Mouse (Mus musculus) thymus, adult 2 months (tissue): ENCODE measurements around the gene Myrip. TPM values are rescaled to one million over a fixed set of nuclear protein-coding genes. Genes with fewer than 3 reads are reported as not detected.

ENCODE experiments used
- DNase-seq: peaks from one replicate; pipeline ENCODE4 v3.0.0; 2021
- H3K27ac ChIP-seq: fragments of 200-500 bp; 2 replicates; pipeline ENCODE4 v1.5.1; 2012; ENCODE audit warnings: low read length, control low read depth; ENCODE audit not compliant: control insufficient read depth, insufficient read depth
- H3K27me3 ChIP-seq: fragments of 200-500 bp; 2 replicates; pipeline ENCODE4 v1.6.1; 2012; ENCODE audit warnings: mild to moderate bottlenecking, low read length, moderate library complexity, mixed read lengths; ENCODE audit not compliant: control insufficient read depth, insufficient read depth
- H3K36me3 ChIP-seq: fragments of 200-500 bp; 2 replicates; pipeline ENCODE4 v1.6.1; 2012; ENCODE audit warnings: mild to moderate bottlenecking, low read length, moderate library complexity; ENCODE audit not compliant: control insufficient read depth, insufficient read depth
- H3K4me1 ChIP-seq: fragments of 200-500 bp; replicated peaks from 2 replicates; pipeline ENCODE4 v1.6.1; 2012; ENCODE audit warnings: low read length; ENCODE audit not compliant: control insufficient read depth, insufficient read depth
- H3K4me3 ChIP-seq: fragments of 200-500 bp; 2 replicates; pipeline ENCODE4 v1.5.1; 2012; ENCODE audit warnings: mild to moderate bottlenecking, low read length, control low read depth, moderate library complexity; ENCODE audit not compliant: control insufficient read depth, insufficient read depth
- CTCF ChIP-seq: fragments of 200-500 bp; IDR thresholded peaks from 2 replicates; pipeline ENCODE4 v1.5.1; 2012; ENCODE audit warnings: mild to moderate bottlenecking, control low read depth, low read length, moderate library complexity, borderline replicate concordance; ENCODE audit not compliant: control insufficient read depth, poor library complexity, insufficient read depth; ENCODE audit errors: extremely low read depth
- POLR2A ChIP-seq: fragments of 200-500 bp; IDR thresholded peaks from 2 replicates; pipeline ENCODE4 v1.6.1; 2012; ENCODE audit warnings: mild to moderate bottlenecking, low read length, control low read depth, moderate library complexity; ENCODE audit not compliant: control insufficient read depth, poor library complexity, insufficient read depth; ENCODE audit errors: extremely low read depth
- WGBS: fragments of 180-500 bp; shearing (Covaris S2); methylation state at CpG from one replicate; pipeline ENCODE4 v1.1.7; 2018; 5-methylcytosine and 5-hydroxymethylcytosine counted together
- polyA plus RNA-seq: library from polyadenylated mRNA; depleted of rRNA; stranded (reverse); fragments of >200 nt; gene quantifications from 2 replicates; pipeline ENCODE4 v1.2.3, GENCODE M21; 2012

The Myrip gene
- polyA plus RNA-seq, 1 experiment, result 1.5 TPM

- H3K4me3 ChIP-seq, result no peak overlapping the region
- no peaks in the 10 kb centered on the region for H3K36me3 ChIP-seq
- no peak overlapping the region for H3K27ac ChIP-seq
- no peaks in the 10 kb centered on the region for H3K4me1 ChIP-seq
- no peaks in the 10 kb centered on the region for H3K27me3 ChIP-seq
- WGBS, result 91% methylated on average over 4 of the region's 4 CpGs
- no peak for TF ChIP-seq CTCF
- no peak for TF ChIP-seq POLR2A
- DNase-seq, result no peak
These were observed 47.8 kb downstream of the Myrip start for GRCm38 (mm10) chr9:120349145-120349544.

GRCm38 (mm10) chr9:120350346-120350745, 49.0 kb downstream of the Myrip start:
- Histone ChIP-seq H3K27ac (no peak overlapping the region), H3K4me1 (no peaks in the 10 kb centered on the region), H3K4me3 (no peak overlapping the region), H3K36me3 (no peaks in the 10 kb centered on the region), H3K27me3 (no peaks in the 10 kb centered on the region)
- TF ChIP-seq POLR2A (no peak), CTCF (no peak)
- 75% methylated on average over 6 of the region's 6 CpGs for WGBS
- DNase-seq, result no peak

DNA sequence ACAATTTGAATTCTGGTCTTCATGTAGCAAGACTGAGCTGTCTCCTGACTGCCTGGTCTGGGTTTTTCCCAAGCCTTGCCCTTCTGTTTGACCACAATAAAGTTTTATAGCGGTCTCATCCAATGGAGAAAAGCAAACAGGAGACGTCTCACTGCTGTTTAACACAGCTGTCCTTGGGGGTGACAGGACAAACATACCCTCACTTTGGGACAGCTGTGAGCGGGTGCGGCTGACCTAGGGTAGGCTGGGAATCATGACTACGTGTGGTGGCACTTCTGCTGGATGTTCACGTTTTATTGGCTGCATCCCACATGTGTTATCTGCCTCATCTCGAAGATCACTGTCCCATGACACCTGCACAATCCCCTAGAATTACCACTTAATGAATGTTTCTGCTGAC, 49.7 kb downstream of the Myrip start:
- no peak overlapping the region for H3K4me3 ChIP-seq
- H3K4me1 ChIP-seq, result no peaks in the 10 kb centered on the region
- no peak overlapping the region for H3K27ac ChIP-seq
- H3K36me3 ChIP-seq, result no peaks in the 10 kb centered on the region
- H3K27me3 ChIP-seq, result no peaks in the 10 kb centered on the region
- DNase-seq, result no peak
- TF ChIP-seq POLR2A, result no peak
- no peak for TF ChIP-seq CTCF
- 81% methylated on average over 7 of the region's 7 CpGs for WGBS

- TF ChIP-seq CTCF, result no peak
- WGBS, result 93% methylated on average over 8 of the region's 8 CpGs
- H3K4me3 ChIP-seq, result no peak overlapping the region
- DNase-seq, result no peak
- no peak overlapping the region for H3K27ac ChIP-seq
- no peaks in the 10 kb centered on the region for H3K4me1 ChIP-seq
- H3K27me3 ChIP-seq, result no peaks in the 10 kb centered on the region
- no peaks in the 10 kb centered on the region for H3K36me3 ChIP-seq
These were observed 50.2 kb downstream of the Myrip start for GRCm38 (mm10) chr9:120351474-120351873.

GRCm38 (mm10) chr9:120353036-120353435, 51.7 kb downstream of the Myrip start:
- no peak for TF ChIP-seq POLR2A
- no peak for TF ChIP-seq CTCF
- Histone ChIP-seq H3K4me3 (no peak overlapping the region), H3K27ac (no peak overlapping the region), H3K36me3 (no peaks in the 10 kb centered on the region), H3K27me3 (no peaks in the 10 kb centered on the region), H3K4me1 (no peaks in the 10 kb centered on the region)
- DNase-seq, result no peak
- 97% methylated on average over 4 of the region's 4 CpGs for WGBS

GRCm38 (mm10) chr9:120353967-120354366, 52.7 kb downstream of the Myrip start:
- Histone ChIP-seq H3K27ac (no peak overlapping the region), H3K36me3 (no peaks in the 10 kb centered on the region), H3K4me1 (no peaks in the 10 kb centered on the region), H3K27me3 (no peaks in the 10 kb centered on the region), H3K4me3 (no peak overlapping the region)
- TF ChIP-seq CTCF (no peak), POLR2A (no peak)
- 89% methylated on average over 3 of the region's 3 CpGs for WGBS
- no peak for DNase-seq
